Mouse (Mus musculus) CD4-positive helper T cell, adult 2 months (primary cell): Measurements from ENCODE around the gene Ctnnbip1.
A peak's percentile ranks its signal among the peaks of the same experiment; 100 is the strongest.

ENCODE experiments used
- DNase-seq: peaks from one replicate; pipeline ENCODE4 v3.0.0-alpha.2; 2012; ENCODE audit warnings: low read depth, missing footprints, low spot score

Ctnnbip1 gene

GRCm38 (mm10) chr4:149561986-149562904 is 44.2 kb downstream of the Ctnnbip1 start:
- DNase-seq: peak; percentile 37

- DNase-seq: no peak
Measured at GRCm38 (mm10) chr4:149562905-149563347, 44.9 kb downstream of the Ctnnbip1 start.

DNA sequence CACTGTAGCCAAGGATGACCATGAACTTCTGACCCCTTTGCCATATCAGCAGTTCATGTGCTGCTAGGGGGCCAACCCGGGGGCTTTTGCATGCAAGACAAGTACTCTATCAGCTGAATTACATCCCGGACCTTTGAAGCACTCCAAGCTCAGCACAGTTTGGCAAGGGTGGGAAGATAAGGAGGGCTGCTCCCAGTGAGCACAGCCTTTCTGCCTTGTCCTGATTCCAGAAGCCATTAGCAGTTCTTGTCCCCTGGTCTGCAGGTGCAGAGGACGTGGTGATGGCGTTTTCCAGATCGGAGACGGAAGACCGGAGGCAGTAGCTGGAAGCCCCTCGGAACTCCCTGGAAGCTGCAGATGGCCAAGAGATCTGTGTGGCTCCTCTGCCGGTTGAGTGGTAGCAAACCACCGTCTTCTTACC is 45.9 kb downstream of the Ctnnbip1 start:
- DNase-seq: no peak

- no peak for DNase-seq
Measured at GRCm38 (mm10) chr4:149564452-149565407, 46.7 kb downstream of the Ctnnbip1 start.

DNA sequence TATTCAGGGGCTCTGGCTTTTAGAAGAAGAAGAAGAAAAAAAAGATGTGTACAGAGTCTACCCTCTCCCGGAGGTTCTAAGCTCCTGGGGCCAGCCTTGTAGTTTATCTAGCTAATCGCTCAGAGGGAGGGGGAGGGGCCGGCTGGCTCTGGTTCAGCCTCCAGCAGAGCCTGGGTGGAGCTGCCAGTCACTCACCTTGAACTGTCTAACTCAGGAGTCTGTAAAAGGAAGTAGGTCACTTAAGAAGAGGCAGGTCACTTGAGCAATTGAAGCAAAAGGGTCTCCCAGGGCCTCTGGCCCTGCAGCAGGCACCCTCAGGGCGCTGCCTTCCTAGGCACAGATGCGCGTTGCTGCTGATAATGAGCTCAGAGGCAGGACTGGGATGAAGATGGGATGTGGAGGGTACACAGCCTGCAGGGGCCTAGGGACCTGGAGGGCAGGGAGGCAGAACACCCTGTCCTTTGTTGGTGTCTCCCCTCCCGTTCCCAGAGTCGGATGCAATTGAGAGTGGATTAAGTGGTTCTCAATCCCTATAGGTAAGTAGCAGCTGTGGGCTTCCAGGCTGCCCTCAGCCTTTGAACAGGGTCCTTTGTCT is 49.5 kb downstream of the Ctnnbip1 start:
- no peak for DNase-seq

- no peak for DNase-seq
Measured at GRCm38 (mm10) chr4:149568622-149569021, 50.6 kb downstream of the Ctnnbip1 start.

- no peak for DNase-seq
Measured at GRCm38 (mm10) chr4:149569781-149570497, 51.9 kb downstream of the Ctnnbip1 start.

DNA sequence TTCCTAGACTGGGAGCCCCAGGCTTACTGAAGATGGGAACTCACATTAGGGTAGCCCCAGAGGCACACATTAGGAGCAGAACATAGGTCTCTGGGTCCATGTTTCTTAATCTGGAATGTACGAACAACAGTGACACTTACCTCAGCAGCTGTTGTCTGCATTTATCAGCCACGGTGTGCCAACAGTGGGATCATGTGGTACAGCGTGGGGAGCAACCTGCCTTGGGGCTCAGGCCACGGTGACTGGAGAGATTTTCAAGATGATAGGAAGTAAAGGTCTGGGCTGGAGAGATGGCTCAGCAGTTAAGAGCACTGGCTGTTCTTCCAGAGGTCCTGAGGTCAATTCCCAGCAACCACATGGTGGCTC is 52.4 kb downstream of the Ctnnbip1 start:
- no peak for DNase-seq

DNA sequence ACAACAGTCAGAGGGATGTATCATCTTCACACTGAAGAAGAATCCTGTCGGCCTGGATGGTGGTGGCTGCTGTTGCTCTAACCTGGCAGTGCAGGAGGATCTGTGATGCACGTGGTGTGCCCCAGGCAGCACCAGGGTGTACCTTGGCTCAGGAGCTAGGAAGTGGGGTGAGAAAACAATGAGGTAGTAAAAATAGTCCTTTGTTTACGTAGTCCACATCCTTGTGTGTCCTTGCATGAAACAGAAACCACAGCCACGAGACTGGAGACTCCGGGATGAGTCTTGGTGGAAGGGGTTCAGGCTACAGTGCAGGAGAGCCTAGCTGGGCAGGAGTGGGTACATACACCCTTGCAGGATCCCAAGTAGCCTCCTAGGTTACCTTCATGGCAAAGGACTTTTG is 53.2 kb downstream of the Ctnnbip1 start:
- DNase-seq: no peak

DNA sequence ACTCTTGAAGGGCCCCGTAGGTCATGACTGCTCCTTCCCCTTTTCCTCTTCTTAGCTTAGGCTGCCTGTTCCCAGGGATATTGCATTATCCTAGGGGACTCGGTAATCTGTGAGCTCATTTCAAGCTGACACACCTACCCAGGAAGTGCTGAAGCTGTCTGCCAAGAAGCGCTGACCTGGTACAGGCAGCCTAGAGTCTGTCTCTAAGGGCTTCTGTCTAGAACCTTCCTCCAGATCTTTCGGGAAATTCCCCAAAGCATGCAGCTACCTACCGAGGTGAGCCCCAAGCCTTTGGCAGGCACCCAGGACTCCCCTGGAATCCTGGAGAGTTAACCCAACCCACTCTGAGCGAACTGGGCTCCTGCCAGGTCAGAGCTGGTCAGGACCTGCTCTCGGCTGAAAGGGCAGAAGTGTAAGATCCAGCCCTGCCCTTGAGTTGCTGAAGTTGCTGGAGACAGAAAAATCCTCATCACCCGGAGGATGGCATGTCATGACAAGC is 53.7 kb downstream of the Ctnnbip1 start:
- no peak for DNase-seq

GRCm38 (mm10) chr4:149572446-149572845 is 54.4 kb downstream of the Ctnnbip1 start:
- DNase-seq: no peak

DNA sequence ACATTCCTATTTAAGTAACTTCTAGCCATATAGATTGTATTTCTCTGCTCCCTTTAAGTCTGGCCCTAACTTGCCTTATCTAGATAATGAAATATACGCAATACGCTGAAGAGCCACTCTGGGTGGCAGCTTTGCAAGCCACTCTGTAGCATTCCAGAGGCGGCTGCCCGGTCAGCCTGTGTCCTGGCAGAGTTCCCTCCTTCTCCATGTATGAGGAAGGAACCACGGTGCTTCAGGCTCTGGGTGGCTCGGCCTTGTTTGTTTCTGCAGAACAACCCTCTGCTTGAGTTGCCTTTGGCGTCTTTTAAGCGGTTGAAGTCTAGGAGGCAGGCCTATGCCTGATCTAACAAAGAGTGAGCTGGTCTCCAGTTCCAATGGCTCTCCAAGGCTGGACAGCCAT is 54.8 kb downstream of the Ctnnbip1 start:
- DNase-seq: no peak

DNA sequence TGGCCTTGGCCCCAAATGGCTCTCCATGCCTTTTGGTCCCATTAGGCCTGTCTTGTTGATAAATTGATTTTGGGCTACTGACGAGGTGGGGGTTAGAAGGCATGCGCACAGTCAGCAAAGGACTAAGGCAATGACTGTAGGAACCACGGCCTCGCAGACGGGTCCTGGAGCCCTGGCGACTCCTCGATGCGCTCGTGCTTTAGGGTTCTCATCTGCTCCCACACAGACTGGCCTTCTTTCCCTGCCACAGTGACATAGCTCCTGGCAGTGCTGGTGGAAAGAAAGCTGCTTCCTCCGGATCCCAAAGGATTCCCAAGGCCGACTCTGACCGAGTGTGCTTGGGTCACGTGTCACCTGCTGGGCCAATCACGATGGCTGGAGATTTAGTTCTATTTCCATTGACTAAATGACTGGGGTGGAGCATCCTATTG is 56.4 kb downstream of the Ctnnbip1 start:
- DNase-seq: no peak

GRCm38 (mm10) chr4:149576061-149576460 is 58.0 kb downstream of the Ctnnbip1 start:
- no peak for DNase-seq

- no peak for DNase-seq
Measured at GRCm38 (mm10) chr4:149576993-149577548, 59.0 kb downstream of the Ctnnbip1 start.

- DNase-seq: no peak
Measured at GRCm38 (mm10) chr4:149578085-149578681, 60.1 kb downstream of the Ctnnbip1 start.

DNA sequence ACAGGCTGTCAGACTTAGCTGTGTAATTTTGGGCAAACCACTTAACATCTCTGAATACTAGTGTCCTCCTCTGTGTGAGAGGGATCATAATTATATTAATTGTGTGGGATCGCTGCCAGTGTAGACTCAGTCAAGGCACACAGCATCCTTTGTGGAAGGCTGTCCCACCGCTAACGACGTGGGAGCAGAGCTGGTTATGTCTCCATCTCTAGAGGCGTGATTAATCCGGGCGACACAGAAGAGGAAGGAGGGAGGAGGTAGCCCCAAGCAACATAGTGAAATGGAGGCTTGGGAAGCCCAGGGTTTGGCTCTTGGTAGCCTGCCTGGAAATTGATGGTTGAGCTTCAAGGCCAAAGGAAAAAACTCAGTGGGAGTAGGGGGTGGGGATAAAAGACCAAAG is 60.8 kb downstream of the Ctnnbip1 start:
- no peak for DNase-seq

DNA sequence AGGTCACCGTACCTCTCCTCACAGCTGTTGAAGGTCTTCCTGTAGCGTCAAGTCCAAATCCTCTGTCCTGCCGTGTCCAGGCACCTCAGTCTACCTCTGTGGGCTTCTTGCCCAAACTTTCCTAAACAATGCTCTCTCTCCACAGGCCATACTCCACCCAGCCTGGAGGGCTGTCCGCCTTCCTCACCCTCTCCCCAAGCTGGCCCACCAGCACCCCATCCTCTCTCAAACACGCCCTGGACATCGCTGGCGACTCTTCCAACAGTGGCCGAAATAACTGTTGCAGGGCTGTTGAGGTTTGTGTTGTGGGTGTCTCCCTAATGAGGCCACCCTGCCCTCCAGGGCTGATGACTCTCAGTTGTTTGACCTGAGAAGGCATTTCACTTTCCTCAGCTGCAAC is 67.2 kb downstream of the Ctnnbip1 start:
- no peak for DNase-seq

DNA sequence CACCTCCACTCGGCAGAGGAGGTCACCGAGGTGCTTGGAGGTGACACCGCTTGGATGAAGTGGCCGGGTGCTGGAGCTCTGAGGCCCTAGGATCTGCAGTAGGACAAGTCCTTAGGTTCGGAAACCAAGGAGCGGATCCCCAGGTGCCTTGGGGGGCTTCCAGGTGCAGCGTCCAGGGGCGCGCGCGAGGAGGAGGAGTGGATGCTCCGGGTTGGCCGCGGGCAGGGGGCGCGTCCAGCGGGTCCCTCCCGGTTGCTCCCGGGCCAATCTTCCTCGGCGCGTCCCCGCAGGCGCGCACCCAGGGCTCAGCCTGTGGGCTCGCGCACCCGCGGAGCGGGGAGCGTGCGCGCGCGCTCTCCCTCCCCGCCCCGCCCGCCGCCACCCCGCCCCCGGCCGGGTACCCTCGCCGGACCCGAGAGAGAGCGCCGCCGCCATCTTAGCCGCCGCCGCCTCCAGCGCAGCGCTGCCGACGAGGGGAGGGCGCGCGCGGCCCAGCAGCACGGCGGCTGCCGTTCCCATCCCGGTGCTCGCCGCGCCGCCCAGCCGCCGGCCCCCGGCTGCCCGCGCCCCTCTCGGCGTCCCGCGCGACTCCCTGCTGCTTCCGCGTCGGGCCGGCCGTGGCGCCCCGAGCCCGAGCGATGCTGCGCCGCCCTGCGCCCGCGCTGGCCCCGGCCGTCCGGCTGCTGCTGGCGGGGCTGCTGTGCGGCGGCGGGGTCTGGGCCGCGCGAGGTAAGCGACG is 68.2 kb downstream of the Ctnnbip1 start, which contains the start of gene Clstn1:
Gene Clstn1, plus strand, starts transcription at position 425 of the 739 bp plus-strand sequence.
- peak; percentile 60 for DNase-seq
